Mouse (Mus musculus): ENCODE measurements around the gene Col5a1. TPM values are rescaled to one million over a fixed set of nuclear protein-coding genes. Genes with fewer than 3 reads are reported as not detected.

Gene Col5a1
- polyA plus RNA-seq, 1 experiment from 2014 or later, result 259 TPM

DNA sequence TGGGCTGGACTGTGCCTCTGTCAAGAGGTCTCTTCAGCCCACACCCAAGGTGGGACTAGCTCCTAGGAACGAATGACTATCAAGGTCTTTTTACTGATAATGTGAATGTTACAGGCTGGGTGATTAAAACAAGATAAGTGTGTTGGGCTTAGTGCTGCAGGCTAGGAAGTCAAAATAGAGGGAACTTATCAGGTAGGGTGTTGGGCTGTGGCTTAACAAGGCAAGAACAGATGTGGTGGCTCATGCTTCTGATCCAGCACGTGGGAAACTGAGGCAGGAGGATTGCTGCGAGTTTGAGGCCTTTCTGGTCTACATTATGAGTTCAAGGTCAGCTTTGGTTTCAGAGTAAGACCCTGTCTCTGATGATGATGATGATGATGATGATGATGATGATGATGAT, 128.6 kb downstream of the Col5a1 start:
- Histone ChIP-seq H3K9ac (no peak overlapping the region), H3K9me3 (no peaks in the 10 kb centered on the region), H3K4me2 (no peak overlapping the region), H3K4me3 (no peak overlapping the region), H3K36me3 (peaks cover 100% of the 10 kb centered on the region), H3K4me1 (no peaks in the 10 kb centered on the region), H3K27ac (0 out of 2 replicates have a peak overlapping the region, but pooled peaks have one; percentile 61), H3K27me3 (no peaks in the 10 kb centered on the region)
- 90% methylated on average over 3 of the region's 3 CpGs for WGBS
- no peak for ATAC-seq (ENCODE audit: insufficient number of reproducible peaks, low FRiP score, low TSS enrichment, low read depth)

GRCm38 (mm10) chr2:28024416-28024815, 138.2 kb downstream of the Col5a1 start:
- Histone ChIP-seq H3K4me1 (no peaks in the 10 kb centered on the region), H3K9me3 (no peaks in the 10 kb centered on the region)
- 87% methylated on average over 6 of the region's 6 CpGs for WGBS

GRCm38 (mm10) chr2:28025776-28026175, 139.6 kb downstream of the Col5a1 start:
- no peak for ATAC-seq (ENCODE audit: insufficient number of reproducible peaks, low FRiP score, low TSS enrichment, low read depth)
- Histone ChIP-seq H3K4me3 (no peak overlapping the region), H3K27me3 (no peaks in the 10 kb centered on the region), H3K4me1 (no peaks in the 10 kb centered on the region), H3K27ac (no peak overlapping the region), H3K36me3 (peaks cover 90% of the 10 kb centered on the region), H3K9me3 (no peaks in the 10 kb centered on the region), H3K4me2 (no peak overlapping the region), H3K9ac (no peak overlapping the region)
- whole genome bisulfite sequencing, result 84% methylated on average over 4 of the region's 4 CpGs

More at GRCm38 (mm10) chr2:28024416-28024815, 138.2 kb downstream of the Col5a1 start:
- ATAC-seq (ENCODE audit: insufficient number of reproducible peaks, low FRiP score, low TSS enrichment, low read depth), result no peak
- Histone ChIP-seq H3K36me3 (peaks cover 90% of the 10 kb centered on the region), H3K9ac (no peak overlapping the region), H3K27ac (no peak overlapping the region), H3K27me3 (no peaks in the 10 kb centered on the region), H3K4me3 (no peak overlapping the region), H3K4me2 (no peak overlapping the region)

DNA sequence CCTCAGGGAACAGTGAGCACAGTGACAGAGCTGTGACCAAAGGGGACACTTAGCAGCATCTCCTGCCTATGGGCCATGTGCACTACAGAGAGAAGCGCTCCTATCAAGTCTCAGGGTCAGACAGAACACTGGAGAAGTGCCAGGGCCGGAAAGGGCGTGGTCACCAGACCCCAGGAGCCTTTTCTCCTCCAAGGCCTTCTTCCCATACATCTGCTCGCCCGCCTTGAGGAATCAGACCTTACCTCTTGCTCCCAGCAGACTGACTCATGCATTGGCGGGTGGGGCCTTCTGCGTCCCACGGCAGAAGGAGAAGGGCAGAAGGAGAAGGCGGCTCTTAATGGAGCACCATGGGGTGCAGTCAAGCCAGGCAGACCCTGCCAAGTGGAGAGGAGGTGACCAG, 145.6 kb downstream of the Col5a1 start:
- Histone ChIP-seq H3K27ac (no peak overlapping the region), H3K36me3 (peaks cover 99% of the 10 kb centered on the region)
- 82% methylated on average over 9 of the region's 9 CpGs for WGBS

GRCm38 (mm10) chr2:28032469-28032868, 146.2 kb downstream of the Col5a1 start:
- no peak overlapping the region for H3K9ac ChIP-seq
- H3K4me1 ChIP-seq, result peaks cover 14% of the 10 kb centered on the region
- ATAC-seq (ENCODE audit: insufficient number of reproducible peaks, low FRiP score, low TSS enrichment, low read depth), result no peak
- no peaks in the 10 kb centered on the region for H3K27me3 ChIP-seq
- 94% methylated on average over 11 of the region's 11 CpGs for WGBS
- H3K36me3 ChIP-seq, result peaks cover 99% of the 10 kb centered on the region
- H3K4me2 ChIP-seq, result no peak overlapping the region
- no peak overlapping the region for H3K27ac ChIP-seq
- H3K9me3 ChIP-seq, result no peaks in the 10 kb centered on the region
- no peak overlapping the region for H3K4me3 ChIP-seq

More for the DNA sequence above, 145.6 kb downstream of the Col5a1 start:
- Histone ChIP-seq H3K4me2 (no peak overlapping the region), H3K4me1 (peaks cover 12% of the 10 kb centered on the region; the same call in 1 of the 2 replicates), H3K4me3 (no peak overlapping the region), H3K9me3 (no peaks in the 10 kb centered on the region), H3K9ac (no peak overlapping the region), H3K27me3 (no peaks in the 10 kb centered on the region)
- ATAC-seq (ENCODE audit: insufficient number of reproducible peaks, low FRiP score, low TSS enrichment, low read depth), result no peak

DNA sequence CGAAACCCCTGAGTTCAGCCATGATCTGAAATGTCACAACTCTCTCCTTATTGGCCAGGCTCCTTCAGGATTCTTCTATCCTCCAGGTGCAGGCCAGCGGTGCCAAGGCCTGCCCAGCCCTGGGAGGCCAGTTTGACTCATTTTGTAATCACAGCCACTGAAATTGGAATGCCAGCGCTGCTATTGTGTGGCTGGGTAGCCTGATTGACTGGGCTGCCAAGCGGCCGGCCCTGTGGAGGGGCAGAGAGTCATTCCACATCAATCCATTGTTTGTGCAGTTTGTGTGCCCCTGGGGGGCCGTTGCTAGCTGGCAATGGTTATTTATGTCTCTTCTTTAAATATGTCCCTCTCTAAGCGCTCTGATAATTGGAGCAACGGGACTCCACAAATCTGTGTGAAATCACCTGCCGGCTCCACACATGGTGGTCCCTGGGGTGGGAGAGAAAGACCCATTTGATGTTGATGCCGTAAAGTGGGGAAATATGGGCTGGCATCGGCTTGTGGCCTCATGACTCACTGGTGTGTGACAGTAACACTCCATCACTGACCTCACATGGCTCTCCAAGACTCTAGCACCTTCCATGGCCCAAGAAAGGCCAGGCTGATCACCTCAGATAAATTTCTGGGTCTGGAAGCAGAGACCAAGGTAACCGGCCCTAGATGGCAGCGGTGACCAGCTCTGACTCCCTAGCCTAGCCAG, 147.9 kb downstream of the Col5a1 start:
- ATAC-seq (ENCODE audit: insufficient number of reproducible peaks, low FRiP score, low TSS enrichment, low read depth), result no peak
- Histone ChIP-seq H3K27ac (no peak overlapping the region), H3K36me3 (peaks cover 96% of the 10 kb centered on the region), H3K9me3 (no peaks in the 10 kb centered on the region), H3K4me2 (no peak overlapping the region), H3K9ac (no peak overlapping the region), H3K27me3 (no peaks in the 10 kb centered on the region), H3K4me1 (peaks cover 27% of the 10 kb centered on the region), H3K4me3 (no peak overlapping the region)
- 71% methylated on average over 13 of the region's 13 CpGs for WGBS

DNA sequence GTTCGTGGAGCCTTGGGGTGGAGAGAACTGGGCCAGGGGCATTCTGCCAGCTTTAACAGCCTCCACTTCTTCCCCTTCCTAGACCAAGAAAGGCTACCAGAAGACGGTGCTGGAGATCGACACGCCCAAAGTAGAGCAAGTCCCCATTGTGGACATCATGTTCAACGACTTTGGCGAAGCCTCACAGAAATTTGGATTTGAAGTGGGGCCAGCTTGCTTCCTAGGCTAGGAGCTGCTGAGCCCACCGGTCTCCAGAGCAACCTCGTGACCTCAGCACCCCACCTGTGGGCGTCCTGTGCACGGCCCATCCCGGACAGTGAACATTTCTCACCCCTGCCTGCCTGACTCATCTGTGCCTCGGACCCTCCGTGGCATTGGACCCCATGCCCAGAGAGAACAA, 150.6 kb downstream of the Col5a1 start:
- Histone ChIP-seq H3K27ac (no peak overlapping the region), H3K36me3 (peaks cover 84% of the 10 kb centered on the region), H3K9ac (no peak overlapping the region), H3K9me3 (no peaks in the 10 kb centered on the region), H3K4me1 (peaks cover 29% of the 10 kb centered on the region), H3K4me2 (no peak overlapping the region), H3K4me3 (no peak overlapping the region), H3K27me3 (no peaks in the 10 kb centered on the region)
- no peak for ATAC-seq (ENCODE audit: insufficient number of reproducible peaks, low FRiP score, low TSS enrichment, low read depth)
- WGBS, result 77% methylated on average over 13 of the region's 13 CpGs

GRCm38 (mm10) chr2:28037505-28038390, 151.5 kb downstream of the Col5a1 start:
- H3K9me3 ChIP-seq, result no peaks in the 10 kb centered on the region
- 47% methylated on average over 12 of the region's 12 CpGs for WGBS
- H3K27me3 ChIP-seq, result no peaks in the 10 kb centered on the region
- ATAC-seq (ENCODE audit: insufficient number of reproducible peaks, low FRiP score, low TSS enrichment, low read depth), result no peak
- H3K4me1 ChIP-seq, result peaks cover 29% of the 10 kb centered on the region
- H3K4me3 ChIP-seq, result no peak overlapping the region
- H3K36me3 ChIP-seq, result peaks cover 74% of the 10 kb centered on the region
- no peak overlapping the region for H3K4me2 ChIP-seq
- no peak overlapping the region for H3K9ac ChIP-seq
- H3K27ac ChIP-seq, result peak overlapping the region; percentile 11; the same call in 1 of the 2 replicates

DNA sequence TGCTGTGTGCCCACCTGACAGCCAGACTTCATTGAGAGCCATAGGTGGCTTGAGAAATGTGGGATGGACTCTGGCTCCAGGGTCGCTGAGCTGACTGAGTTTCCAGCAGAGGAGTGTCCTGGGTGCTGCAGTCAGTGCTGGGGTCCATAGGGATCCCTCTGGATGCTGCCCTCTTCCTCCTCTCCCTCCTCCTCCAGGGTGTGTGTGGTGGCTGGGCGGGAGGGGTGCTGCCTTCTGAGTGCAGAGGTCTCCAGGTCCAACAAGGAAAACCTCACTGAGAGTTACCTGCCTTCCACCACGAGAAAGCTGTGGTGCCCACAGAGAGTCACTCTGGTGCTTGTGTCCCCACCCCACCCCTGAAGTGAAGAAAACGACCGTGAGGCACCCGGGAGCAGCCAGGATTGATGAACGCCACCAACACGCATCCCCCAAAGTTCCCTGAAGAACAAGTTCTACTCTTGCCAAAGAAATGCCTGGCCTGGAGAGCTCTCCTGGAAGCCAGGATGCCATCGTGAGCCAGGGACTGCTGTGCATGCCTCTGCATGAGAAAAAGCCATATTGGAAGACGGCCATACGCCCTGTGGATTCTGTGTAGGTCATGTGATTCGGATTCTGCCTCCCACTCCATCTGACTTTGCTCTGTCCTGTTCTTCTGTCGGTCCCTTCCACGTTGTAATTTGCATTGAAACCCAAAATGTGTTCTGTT, 152.3 kb downstream of the Col5a1 start:
- no peaks in the 10 kb centered on the region for H3K9me3 ChIP-seq
- peak overlapping the region; percentile 11 for H3K27ac ChIP-seq
- no peak overlapping the region for H3K4me3 ChIP-seq
- ATAC-seq (ENCODE audit: insufficient number of reproducible peaks, low FRiP score, low TSS enrichment, low read depth), result no peak
- no peaks in the 10 kb centered on the region for H3K27me3 ChIP-seq
- WGBS, result 69% methylated on average over 14 of the region's 14 CpGs
- peaks cover 66% of the 10 kb centered on the region for H3K36me3 ChIP-seq
- H3K4me1 ChIP-seq, result peaks cover 26% of the 10 kb centered on the region
- H3K9ac ChIP-seq, result no peak overlapping the region
- no peak overlapping the region for H3K4me2 ChIP-seq

GRCm38 (mm10) chr2:28039647-28040325, 153.6 kb downstream of the Col5a1 start:
- Histone ChIP-seq H3K9me3 (no peaks in the 10 kb centered on the region), H3K4me2 (no peak overlapping the region), H3K9ac (no peak overlapping the region), H3K27ac (no peak overlapping the region), H3K4me1 (peaks cover 26% of the 10 kb centered on the region), H3K36me3 (peaks cover 54% of the 10 kb centered on the region), H3K4me3 (no peak overlapping the region), H3K27me3 (no peaks in the 10 kb centered on the region)
- 92% methylated on average over 10 of the region's 10 CpGs for WGBS
- no peak for ATAC-seq (ENCODE audit: insufficient number of reproducible peaks, low FRiP score, low TSS enrichment, low read depth)

- H3K36me3 ChIP-seq, result peaks cover 47% of the 10 kb centered on the region
- 91% methylated on average over 1 of the region's 1 CpGs for WGBS
- no peak for ATAC-seq (ENCODE audit: insufficient number of reproducible peaks, low FRiP score, low TSS enrichment, low read depth)
- H3K4me3 ChIP-seq, result no peak overlapping the region
- peaks cover 26% of the 10 kb centered on the region for H3K4me1 ChIP-seq
- H3K9me3 ChIP-seq, result no peaks in the 10 kb centered on the region
- H3K27ac ChIP-seq, result no peak overlapping the region
- H3K27me3 ChIP-seq, result no peaks in the 10 kb centered on the region
- no peak overlapping the region for H3K4me2 ChIP-seq
- H3K9ac ChIP-seq, result no peak overlapping the region
Measured at GRCm38 (mm10) chr2:28040466-28040865, 154.2 kb downstream of the Col5a1 start.

Measured in limb, embryonic 15.5 days (tissue).